In genomic region chr14:46831837-46832333, GRCm38 (mm10) we compare ENCODE assay signal across 8 mouse cellular contexts. TPM values are rescaled to one million over a fixed set of nuclear protein-coding genes. Genes with fewer than 3 reads are reported as not detected.
DNase-seq lines count a peak whose midpoint lies in the region; ATAC-seq and TF ChIP-seq lines count a peak whose summit lies in the region.

Gene Cgrrf1 (plus strand): TSS chr14:46832125.

- no peak for TF ChIP-seq CTCF in E14TG2a.4 (conservative IDR thresholded peaks at IDR 0.05; ENCODE audit: low read length)
- TF ChIP-seq CTCF in heart, postnatal 0 days (IDR thresholded peaks at IDR 0.05; ENCODE audit: low read depth) = peak; percentile 27
- TF ChIP-seq CTCF in testis, adult 2 months (IDR thresholded peaks at IDR 0.05; ENCODE audit: control insufficient read depth, insufficient read depth, insufficient replicate concordance, low read depth, low read length) = no peak

- peaks cover 20% of the 10 kb centered on the region for H3K27me3 ChIP-seq in E14TG2a.4 (ENCODE audit: insufficient read depth, low read length)
- H3K27me3 ChIP-seq in forebrain, embryonic 12.5 days = no peaks in the 10 kb centered on the region
- no peaks in the 10 kb centered on the region for H3K27me3 ChIP-seq in heart, postnatal 0 days (ENCODE audit: control insufficient read depth, insufficient read depth, low read length)
- no peaks in the 10 kb centered on the region for H3K27me3 ChIP-seq in liver, embryonic 16.5 days (ENCODE audit: control insufficient read depth, insufficient read depth, low read depth, low read length)
- H3K27me3 ChIP-seq in neural tube, embryonic 13.5 days = no peaks in the 10 kb centered on the region; the same call in 1 of the 2 replicates
- no peaks in the 10 kb centered on the region for H3K27me3 ChIP-seq in testis, adult 2 months (ENCODE audit: control insufficient read depth, insufficient read depth, low read length)

- WGBS in forebrain, embryonic 12.5 days = under 1% methylated on average over 32 of the region's 32 CpGs
- WGBS in heart, postnatal 0 days = under 1% methylated on average over 32 of the region's 32 CpGs
- under 1% methylated on average over 32 of the region's 32 CpGs for WGBS in liver, embryonic 16.5 days (ENCODE audit: insufficient replicate concordance)
- WGBS in neural tube, embryonic 13.5 days = under 1% methylated on average over 32 of the region's 32 CpGs

- peak; percentile 96 for DNase-seq in c-Kit-positive CD71-positive TER-119-positive erythroid progenitor cells, embryonic 14.5 days (ENCODE audit: low spot score)
- peak; percentile 98 for DNase-seq in heart, postnatal 0 days (ENCODE audit: low spot score)
- DNase-seq in kidney, postnatal 4 days = peak; percentile 97 to 98

- H3K27ac ChIP-seq in forebrain, embryonic 12.5 days = no peak within 1 kb of the TSS
- H3K27ac ChIP-seq in heart, postnatal 0 days (ENCODE audit: low read depth) = peak within 1 kb of the TSS; percentile 82
- H3K27ac ChIP-seq in liver, embryonic 16.5 days (ENCODE audit: low read length) = peak within 1 kb of the TSS; percentile 76
- no peak within 1 kb of the TSS for H3K27ac ChIP-seq in neural tube, embryonic 13.5 days (replicated peaks)
- peak within 1 kb of the TSS; percentile 90 for H3K27ac ChIP-seq in testis, adult 2 months (ENCODE audit: control insufficient read depth, insufficient read depth, low read depth, low read length)

- peak; percentile 99 for ATAC-seq in forebrain, embryonic 12.5 days (ENCODE audit: low FRiP score)
- ATAC-seq in heart, postnatal 0 days (ENCODE audit: insufficient read depth, low read depth) = peak; percentile 100
- ATAC-seq in liver, embryonic 16.5 days (ENCODE audit: low read depth) = peak; percentile 99
- ATAC-seq in neural tube, embryonic 13.5 days (ENCODE audit: low read depth) = peak; percentile 99

- no peaks in the 10 kb centered on the region; the same call in 1 of the 2 replicates for H3K4me1 ChIP-seq in E14TG2a.4 (replicated peaks; ENCODE audit: low read depth, low read length)
- H3K4me1 ChIP-seq in forebrain, embryonic 12.5 days = peaks cover 16% of the 10 kb centered on the region; the same call in 1 of the 2 replicates
- H3K4me1 ChIP-seq in heart, postnatal 0 days (ENCODE audit: control insufficient read depth, insufficient read depth) = peaks cover 8% of the 10 kb centered on the region; the same call in 1 of the 2 replicates
- peaks cover 28% of the 10 kb centered on the region for H3K4me1 ChIP-seq in liver, embryonic 16.5 days (ENCODE audit: control insufficient read depth, low read depth, low read length)
- peaks cover 20% of the 10 kb centered on the region for H3K4me1 ChIP-seq in neural tube, embryonic 13.5 days (replicated peaks)
- no peaks in the 10 kb centered on the region; the same call in 1 of the 2 replicates for H3K4me1 ChIP-seq in testis, adult 2 months (ENCODE audit: control insufficient read depth, insufficient read depth, low read length)

- H3K36me3 ChIP-seq in E14TG2a.4 (ENCODE audit: insufficient read depth, low read length) = no peaks in the 10 kb centered on the region
- H3K36me3 ChIP-seq in forebrain, embryonic 12.5 days (replicated peaks) = no peaks in the 10 kb centered on the region
- H3K36me3 ChIP-seq in heart, postnatal 0 days (replicated peaks; ENCODE audit: control insufficient read depth, insufficient read depth, low read length) = no peaks in the 10 kb centered on the region
- no peaks in the 10 kb centered on the region for H3K36me3 ChIP-seq in liver, embryonic 16.5 days (ENCODE audit: control insufficient read depth, insufficient read depth)
- H3K36me3 ChIP-seq in neural tube, embryonic 13.5 days = no peaks in the 10 kb centered on the region
- H3K36me3 ChIP-seq in testis, adult 2 months (ENCODE audit: control insufficient read depth, insufficient read depth, low read length) = no peaks in the 10 kb centered on the region

- peak within 1 kb of the TSS; percentile 86 for H3K9ac ChIP-seq in forebrain, embryonic 12.5 days
- H3K9ac ChIP-seq in heart, postnatal 0 days (replicated peaks; ENCODE audit: low read depth, low read length) = peak within 1 kb of the TSS; percentile 91
- peak within 1 kb of the TSS; percentile 92 for H3K9ac ChIP-seq in liver, embryonic 16.5 days (ENCODE audit: low read depth, low read length)
- peak within 1 kb of the TSS; percentile 78 for H3K9ac ChIP-seq in neural tube, embryonic 13.5 days

- peaks cover 43% of the 10 kb centered on the region for H3K9me3 ChIP-seq in E14TG2a.4 (ENCODE audit: low read length)
- H3K9me3 ChIP-seq in forebrain, embryonic 12.5 days = no peaks in the 10 kb centered on the region
- H3K9me3 ChIP-seq in heart, postnatal 0 days (replicated peaks; ENCODE audit: control insufficient read depth, low read length) = no peaks in the 10 kb centered on the region
- no peaks in the 10 kb centered on the region for H3K9me3 ChIP-seq in liver, embryonic 16.5 days (replicated peaks; ENCODE audit: control insufficient read depth, low read length)
- no peaks in the 10 kb centered on the region for H3K9me3 ChIP-seq in neural tube, embryonic 13.5 days

- peak within 1 kb of the TSS; percentile 85 for H3K4me3 ChIP-seq in E14TG2a.4 (replicated peaks; ENCODE audit: low read length)
- H3K4me3 ChIP-seq in forebrain, embryonic 12.5 days (replicated peaks) = peak within 1 kb of the TSS; percentile 86
- H3K4me3 ChIP-seq in heart, postnatal 0 days (ENCODE audit: low read depth, low read length) = peak within 1 kb of the TSS; percentile 93
- H3K4me3 ChIP-seq in liver, embryonic 16.5 days (ENCODE audit: low read depth, low read length) = peak within 1 kb of the TSS; percentile 91
- peak within 1 kb of the TSS; percentile 69 for H3K4me3 ChIP-seq in neural tube, embryonic 13.5 days
- H3K4me3 ChIP-seq in testis, adult 2 months (ENCODE audit: control insufficient read depth, low read depth, low read length) = peak within 1 kb of the TSS; percentile 97

- no peak for TF ChIP-seq EP300 in heart, postnatal 0 days (IDR thresholded peaks at IDR 0.05; ENCODE audit: low read depth)

- peak within 1 kb of the TSS; percentile 76 for H3K4me2 ChIP-seq in forebrain, embryonic 12.5 days
- H3K4me2 ChIP-seq in heart, postnatal 0 days (ENCODE audit: low read depth, low read length) = peak within 1 kb of the TSS; percentile 83
- H3K4me2 ChIP-seq in liver, embryonic 16.5 days (ENCODE audit: low read depth, low read length) = peak within 1 kb of the TSS; percentile 68
- H3K4me2 ChIP-seq in neural tube, embryonic 13.5 days = peak within 1 kb of the TSS; percentile 92

- peak; percentile 37; the same call in 1 of the 2 replicates for TF ChIP-seq POLR2A in testis, adult 2 months (IDR thresholded peaks at IDR 0.05; ENCODE audit: control insufficient read depth, low read depth, low read length)

RNA-seq across cellular contexts. Expression of gene Cgrrf1, which starts in this region (rescaled TPM):
- 26.4 and 28.6 TPM in 2 replicates for polyA plus RNA-seq in forebrain, embryonic 12.5 days (2016; fragmentation: Nextera tagmentation; extraction: Ambion mirVana)
- total RNA-seq in heart, postnatal 0 days (2014; rRNA removed; ENCODE audit: low replicate concordance) = 22.6 and 103 TPM in 2 replicates
- 43.5 and 45.7 TPM in 2 replicates for polyA plus RNA-seq in heart, postnatal 0 days (2015; fragmentation: Nextera tagmentation; extraction: Ambion mirVana)
- polyA plus RNA-seq in liver, embryonic 16.5 days (2015; fragmentation: Nextera tagmentation; extraction: Ambion mirVana) = 18.4 and 19.7 TPM in 2 replicates
- 22.2 and 24.4 TPM in 2 replicates for polyA plus RNA-seq in neural tube, embryonic 13.5 days (2015; fragmentation: Nextera tagmentation; extraction: Ambion mirVana)
- 76.9 and 78.5 TPM in 2 replicates for polyA plus RNA-seq in testis, adult 2 months (2012; rRNA removed)

Comparison
In these comparisons a context has a peak if more than half of its experiments do, and no peak if none do; other contexts are left out.
1. H3K27ac ChIP-seq: peak in heart, postnatal 0 days (single experiment), liver, embryonic 16.5 days (single experiment) and testis, adult 2 months (single experiment); none in forebrain, embryonic 12.5 days (single experiment) and neural tube, embryonic 13.5 days (single experiment).
2. Peak in every context shown above with its lines, with median percentiles within 50 percentile points of each other: H3K4me3 ChIP-seq, DNase-seq, ATAC-seq, H3K4me2 ChIP-seq and H3K9ac ChIP-seq.